Mouse (Mus musculus) G1E (cell line): ENCODE measurements around the gene Gadd45g. TPM values are rescaled to one million over a fixed set of nuclear protein-coding genes. Genes with fewer than 3 reads are reported as not detected.

Source experiments
- ATAC-seq: 2 replicates; pipeline ENCODE4 v1.8.0; 2016; ENCODE audit warnings: mild to moderate bottlenecking; ENCODE audit not compliant: insufficient number of reproducible peaks, poor library complexity, low FRiP score, severe bottlenecking; ENCODE audit errors: extremely low read depth
- DNase-seq: peaks from one replicate; pipeline ENCODE4 v3.0.0; 2012; ENCODE audit warnings: low spot score
- H3K27me3 ChIP-seq: 2 replicates; pipeline ENCODE4 v1.6.1; 2012; ENCODE audit warnings: mild to moderate bottlenecking, low read length, inconsistent platforms; ENCODE audit not compliant: insufficient read depth
- H3K36me3 ChIP-seq: replicated peaks from 2 replicates; pipeline ENCODE3; 2012; ENCODE audit warnings: mild to moderate bottlenecking, inconsistent platforms
- H3K4me1 ChIP-seq: 2 replicates; pipeline ENCODE4 v1.6.1; 2012; ENCODE audit warnings: low read depth, low read length, inconsistent platforms, mixed read lengths; ENCODE audit not compliant: insufficient read depth
- H3K4me3 ChIP-seq: 2 replicates; pipeline ENCODE4 v1.5.1; 2012; ENCODE audit warnings: low read depth, mild to moderate bottlenecking, inconsistent platforms, low read length, moderate library complexity, mixed read lengths
- H3K9me3 ChIP-seq: replicated peaks from 2 replicates; pipeline ENCODE4 v1.6.1; 2012; ENCODE audit warnings: inconsistent platforms
- CTCF ChIP-seq: IDR thresholded peaks from 2 replicates; pipeline ENCODE4 v1.5.1; 2012; ENCODE audit warnings: low read depth, low read length, inconsistent platforms, mixed read lengths
- GATA1 ChIP-seq: IDR thresholded peaks from 2 replicates; pipeline ENCODE4 v1.6.1; 2012; ENCODE audit warnings: borderline replicate concordance, low read length, inconsistent platforms, mixed read lengths
- GATA2 ChIP-seq: IDR thresholded peaks from 2 replicates; pipeline ENCODE4 v1.6.1; 2012; ENCODE audit warnings: low read depth, low read length, inconsistent platforms, borderline replicate concordance
- POLR2AphosphoS5 ChIP-seq: IDR thresholded peaks from 2 replicates; pipeline ENCODE4 v1.6.1; 2012; ENCODE audit warnings: low read depth, low read length, inconsistent platforms; ENCODE audit not compliant: insufficient replicate concordance
- TAL1 ChIP-seq: conservative IDR thresholded peaks from 2 replicates; pipeline ENCODE4 v1.6.1; 2012; ENCODE audit warnings: low read depth, low read length, inconsistent platforms, mixed read lengths
- polyA plus RNA-seq: library from polyadenylated mRNA; stranded (reverse); fragments of >175 nt; gene quantifications from 2 replicates; pipeline ENCODE4 v1.2.3, GENCODE M21; 2012
- total RNA-seq, 2 experiments: library from RNA; stranded (forward) in 1 of 2; stranded (reverse) in 1 of 2; fragments of 200-1000 nt in 1 of 2; fragments of >200 nt in 1 of 2; fragmentation: Nextera tagmentation in 1 of 2; gene quantifications; 2 replicates each; pipeline ENCODE4 v1.2.3; 2014 to 2017

Gadd45g gene
- total and polyA plus RNA-seq, 3 experiments: 8.1 to 32.6 (median 13.6) TPM

GRCm38 (mm10) chr13:51872252-51872962, 25.9 kb downstream of the Gadd45g start:
- no peak overlapping the region for H3K4me3 ChIP-seq
- TF ChIP-seq GATA2 (no peak), POLR2AphosphoS5 (no peak), TAL1 (no peak), GATA1 (no peak), CTCF (no peak)
- ATAC-seq: no peak
- no peaks in the 10 kb centered on the region for H3K9me3 ChIP-seq
- DNase-seq: no peak
- no peaks in the 10 kb centered on the region for H3K36me3 ChIP-seq
- peaks cover 49% of the 10 kb centered on the region for H3K27me3 ChIP-seq
- H3K4me1 ChIP-seq: no peaks in the 10 kb centered on the region

- Histone ChIP-seq H3K27me3 (peaks cover 50% of the 10 kb centered on the region), H3K4me3 (no peak overlapping the region), H3K4me1 (no peaks in the 10 kb centered on the region), H3K36me3 (no peaks in the 10 kb centered on the region), H3K9me3 (no peaks in the 10 kb centered on the region)
- TF ChIP-seq GATA1 (no peak), CTCF (no peak), TAL1 (no peak), GATA2 (no peak), POLR2AphosphoS5 (no peak)
- DNase-seq (no peak), ATAC-seq (no peak)
Observed at GRCm38 (mm10) chr13:51872963-51873514, 26.6 kb downstream of the Gadd45g start.

- peaks cover 42% of the 10 kb centered on the region for H3K27me3 ChIP-seq
- no peaks in the 10 kb centered on the region for H3K9me3 ChIP-seq
- TF ChIP-seq TAL1 (no peak), GATA2 (no peak), POLR2AphosphoS5 (no peak), CTCF (no peak), GATA1 (no peak)
- H3K4me3 ChIP-seq: no peak overlapping the region
- no peaks in the 10 kb centered on the region for H3K4me1 ChIP-seq
- DNase-seq (no peak), ATAC-seq (no peak)
- no peaks in the 10 kb centered on the region for H3K36me3 ChIP-seq
Observed at GRCm38 (mm10) chr13:51873786-51874185, 27.3 kb downstream of the Gadd45g start.

GRCm38 (mm10) chr13:51876131-51876530, 29.7 kb downstream of the Gadd45g start:
- H3K4me1 ChIP-seq: peaks cover 2% of the 10 kb centered on the region
- ATAC-seq (no peak), DNase-seq (no peak)
- TF ChIP-seq GATA2: no peak
- TF ChIP-seq CTCF: no peak
- no peak for TF ChIP-seq POLR2AphosphoS5
- TF ChIP-seq TAL1: no peak
- TF ChIP-seq GATA1: no peak
- peaks cover 43% of the 10 kb centered on the region for H3K27me3 ChIP-seq
- no peaks in the 10 kb centered on the region for H3K36me3 ChIP-seq
- H3K4me3 ChIP-seq: no peak overlapping the region
- H3K9me3 ChIP-seq: no peaks in the 10 kb centered on the region

GRCm38 (mm10) chr13:51878806-51879205, 32.3 kb downstream of the Gadd45g start:
- Histone ChIP-seq H3K4me1 (peaks cover 10% of the 10 kb centered on the region), H3K27me3 (peaks cover 58% of the 10 kb centered on the region), H3K9me3 (no peaks in the 10 kb centered on the region), H3K4me3 (no peak overlapping the region), H3K36me3 (no peaks in the 10 kb centered on the region)
- ATAC-seq (no peak), DNase-seq (no peak)
- TF ChIP-seq GATA2: no peak
- TF ChIP-seq POLR2AphosphoS5: no peak
- TF ChIP-seq CTCF: no peak
- TF ChIP-seq GATA1: no peak
- TF ChIP-seq TAL1: no peak

GRCm38 (mm10) chr13:51879571-51879970, 33.1 kb downstream of the Gadd45g start:
- DNase-seq: no peak
- Histone ChIP-seq H3K4me1 (peaks cover 10% of the 10 kb centered on the region), H3K36me3 (no peaks in the 10 kb centered on the region), H3K27me3 (peaks cover 60% of the 10 kb centered on the region), H3K9me3 (no peaks in the 10 kb centered on the region), H3K4me3 (no peak overlapping the region)
- no peak for ATAC-seq
- TF ChIP-seq GATA2: no peak
- no peak for TF ChIP-seq POLR2AphosphoS5
- TF ChIP-seq CTCF: no peak

- Histone ChIP-seq H3K9me3 (no peaks in the 10 kb centered on the region), H3K36me3 (no peaks in the 10 kb centered on the region), H3K4me1 (peaks cover 10% of the 10 kb centered on the region), H3K4me3 (no peak overlapping the region), H3K27me3 (peaks cover 59% of the 10 kb centered on the region)
- TF ChIP-seq GATA2 (no peak), GATA1 (no peak), POLR2AphosphoS5 (no peak), TAL1 (no peak)
- DNase-seq (no peak), ATAC-seq (no peak)
Observed at GRCm38 (mm10) chr13:51880019-51880418, 33.5 kb downstream of the Gadd45g start.
